Mouse (Mus musculus): ENCODE measurements around the gene Prr22. TPM values are rescaled to one million over a fixed set of nuclear protein-coding genes. Genes with fewer than 3 reads are reported as not detected.

Gene Prr22
- polyA plus RNA-seq, 1 experiment = 3.3 TPM

- Histone ChIP-seq H3K4me1 (ENCODE audit: control insufficient read depth, insufficient read depth, insufficient read length) (peaks cover 8% of the 10 kb centered on the region; the same call in 1 of the 2 replicates), H3K4me3 (ENCODE audit: extremely low read depth, insufficient read depth, insufficient read length) (no peak overlapping the region), H3K27ac (ENCODE audit: insufficient read depth, low read length) (no peak overlapping the region), H3K27me3 (ENCODE audit: control insufficient read depth, insufficient read depth, low read length) (peaks cover 23% of the 10 kb centered on the region), H3K36me3 (ENCODE audit: control insufficient read depth, insufficient read depth, low read length) (no peaks in the 10 kb centered on the region)
- WGBS = 47% methylated on average over 14 of the region's 15 CpGs
- no peak for DNase-seq (ENCODE audit: low read depth in 1 of 2, low spot score in 2 of 2)
- TF ChIP-seq CTCF (IDR thresholded peaks at IDR 0.05; ENCODE audit: extremely low read depth, insufficient read depth, insufficient read length, insufficient replicate concordance) (no peak), POLR2A (IDR thresholded peaks at IDR 0.05; ENCODE audit: low read depth, low read length) (no peak)
These were observed 16.6 kb upstream of the Prr22 start for GRCm38 (mm10) chr17:56753452-56753851.

DNA sequence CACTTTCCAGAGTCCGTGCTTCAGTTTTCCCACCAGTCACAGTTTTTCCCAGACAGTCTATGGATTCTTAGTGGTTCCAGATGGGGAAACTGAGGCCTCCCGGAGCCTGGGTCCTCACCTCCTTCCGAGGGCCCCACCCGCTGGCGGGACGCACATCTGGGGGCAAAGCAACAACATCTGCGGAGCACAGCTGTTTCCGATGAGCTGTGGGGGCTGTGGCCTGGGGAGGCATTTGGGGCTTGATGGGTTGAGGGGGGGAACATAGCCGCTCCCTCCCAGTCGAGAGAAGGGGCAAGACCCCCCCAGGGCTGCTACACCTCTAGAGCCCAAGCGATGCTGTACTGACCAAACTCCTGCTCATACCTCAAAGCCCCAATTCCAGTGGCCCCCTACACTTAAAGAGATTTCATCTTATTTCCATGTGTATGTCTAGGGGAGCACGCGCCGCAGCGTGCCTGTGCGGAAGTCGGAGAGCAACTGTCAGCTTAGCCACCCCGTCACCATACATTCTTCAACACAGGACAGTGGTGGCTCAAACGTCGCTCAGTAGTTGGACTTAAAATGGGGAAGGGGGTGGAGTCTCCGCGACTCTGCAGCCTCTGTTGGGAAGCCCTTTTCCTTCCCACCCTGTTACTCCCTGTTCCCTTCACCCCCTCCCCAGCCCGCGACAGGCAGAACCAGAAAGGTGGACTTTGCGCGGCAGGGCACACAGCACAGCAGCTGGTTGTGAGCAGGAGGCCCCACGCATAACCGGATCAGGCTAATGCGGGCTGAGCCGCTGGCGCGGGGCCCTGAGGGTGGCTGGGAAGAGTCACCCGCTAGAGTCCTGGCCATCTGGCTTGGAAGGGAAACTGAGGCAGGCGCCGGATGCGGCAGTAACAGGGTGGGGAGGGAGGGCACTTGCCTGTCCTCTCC lies 15.5 kb upstream of the Prr22 start:
- DNase-seq (ENCODE audit: low read depth in 1 of 2, low spot score in 2 of 2) = no peak
- H3K27me3 ChIP-seq (ENCODE audit: control insufficient read depth, insufficient read depth, low read length) = peaks cover 23% of the 10 kb centered on the region
- H3K27ac ChIP-seq (ENCODE audit: insufficient read depth, low read length) = no peak overlapping the region
- no peak overlapping the region for H3K4me3 ChIP-seq (ENCODE audit: extremely low read depth, insufficient read depth, insufficient read length)
- 10% methylated on average over 36 of the region's 36 CpGs for WGBS
- TF ChIP-seq POLR2A (IDR thresholded peaks at IDR 0.05; ENCODE audit: low read depth, low read length) (no peak), CTCF (IDR thresholded peaks at IDR 0.05; ENCODE audit: extremely low read depth, insufficient read depth, insufficient read length, insufficient replicate concordance) (no peak)
- peaks cover 8% of the 10 kb centered on the region; the same call in 1 of the 2 replicates for H3K4me1 ChIP-seq (ENCODE audit: control insufficient read depth, insufficient read depth, insufficient read length)
- H3K36me3 ChIP-seq (ENCODE audit: control insufficient read depth, insufficient read depth, low read length) = no peaks in the 10 kb centered on the region

GRCm38 (mm10) chr17:56756703-56757399 lies 13.2 kb upstream of the Prr22 start:
- peaks cover 12% of the 10 kb centered on the region; the same call in 1 of the 2 replicates for H3K4me1 ChIP-seq (ENCODE audit: control insufficient read depth, insufficient read depth, insufficient read length)
- peak overlapping the region; percentile 35; the same call in 1 of the 2 replicates for H3K4me3 ChIP-seq (ENCODE audit: extremely low read depth, insufficient read depth, insufficient read length)
- DNase-seq (ENCODE audit: low read depth in 1 of 2, low spot score in 2 of 2) = no peak
- H3K27ac ChIP-seq (ENCODE audit: insufficient read depth, low read length) = no peak overlapping the region
- H3K36me3 ChIP-seq (ENCODE audit: control insufficient read depth, insufficient read depth, low read length) = no peaks in the 10 kb centered on the region
- peaks cover 16% of the 10 kb centered on the region for H3K27me3 ChIP-seq (ENCODE audit: control insufficient read depth, insufficient read depth, low read length)
- TF ChIP-seq CTCF (IDR thresholded peaks at IDR 0.05; ENCODE audit: extremely low read depth, insufficient read depth, insufficient read length, insufficient replicate concordance) (no peak), POLR2A (IDR thresholded peaks at IDR 0.05; ENCODE audit: low read depth, low read length) (no peak)
- 5% methylated on average over 51 of the region's 51 CpGs for WGBS

DNA sequence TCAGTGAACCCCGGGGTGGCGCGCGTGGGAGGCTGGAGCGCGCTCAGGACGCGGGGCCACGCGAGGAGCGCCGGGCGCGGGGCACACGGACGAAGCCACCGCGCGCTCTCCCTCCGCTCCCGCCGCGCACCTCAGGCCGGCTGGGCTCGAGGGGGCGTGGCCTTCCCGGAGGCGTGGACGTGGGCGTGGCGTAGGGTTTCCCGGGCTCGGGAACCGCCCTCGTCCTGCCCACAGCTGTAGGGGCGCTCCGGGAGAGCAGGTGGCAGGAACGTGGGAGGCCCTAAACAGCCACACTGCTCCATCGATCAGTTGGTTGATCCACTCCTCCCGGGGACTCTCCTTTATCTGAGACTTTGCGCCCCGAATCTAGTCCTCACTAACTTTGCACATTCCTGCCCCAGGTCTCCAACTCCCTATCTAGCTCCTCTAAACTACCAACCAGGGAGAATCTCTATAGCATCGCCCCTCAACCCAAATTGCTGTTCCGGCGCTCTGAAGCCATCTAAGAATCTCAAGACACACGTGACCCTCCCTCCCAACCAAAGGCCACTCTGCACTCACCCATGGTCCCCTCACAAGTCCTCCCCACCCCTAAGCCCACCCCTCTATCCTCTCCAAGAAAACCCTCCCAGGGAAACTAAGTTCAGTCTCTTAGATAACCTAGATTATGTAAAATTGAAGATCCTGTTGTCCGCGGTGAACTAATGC lies 12.5 kb upstream of the Prr22 start, which contains the start of gene Nrtn:
Gene Nrtn, minus strand, starts transcription at position 115 of the 708 bp plus-strand sequence.
- 1% methylated on average over 41 of the region's 48 CpGs for WGBS
- peak in 1 of 2 experiments; percentile 53 for DNase-seq (ENCODE audit: low read depth in 1 of 2, low spot score in 2 of 2)
- peaks cover 16% of the 10 kb centered on the region for H3K27me3 ChIP-seq (ENCODE audit: control insufficient read depth, insufficient read depth, low read length)
- H3K4me3 ChIP-seq (ENCODE audit: extremely low read depth, insufficient read depth, insufficient read length) = peak within 1 kb of the TSS; percentile 35; the same call in 1 of the 2 replicates
- H3K4me1 ChIP-seq (ENCODE audit: control insufficient read depth, insufficient read depth, insufficient read length) = peaks cover 15% of the 10 kb centered on the region; the same call in 1 of the 2 replicates
- TF ChIP-seq POLR2A (IDR thresholded peaks at IDR 0.05; ENCODE audit: low read depth, low read length) (no peak), CTCF (IDR thresholded peaks at IDR 0.05; ENCODE audit: extremely low read depth, insufficient read depth, insufficient read length, insufficient replicate concordance) (no peak)
- no peaks in the 10 kb centered on the region for H3K36me3 ChIP-seq (ENCODE audit: control insufficient read depth, insufficient read depth, low read length)
- no peak within 1 kb of the TSS for H3K27ac ChIP-seq (ENCODE audit: insufficient read depth, low read length)

- peak; percentile 41 to 72 for DNase-seq (ENCODE audit: low read depth in 1 of 2, low spot score in 2 of 2)
- H3K27ac ChIP-seq (ENCODE audit: insufficient read depth, low read length) = no peak overlapping the region
- no peaks in the 10 kb centered on the region for H3K36me3 ChIP-seq (ENCODE audit: control insufficient read depth, insufficient read depth, low read length)
- peaks cover 16% of the 10 kb centered on the region for H3K27me3 ChIP-seq (ENCODE audit: control insufficient read depth, insufficient read depth, low read length)
- 7% methylated on average over 12 of the region's 12 CpGs for WGBS
- TF ChIP-seq CTCF (IDR thresholded peaks at IDR 0.05; ENCODE audit: extremely low read depth, insufficient read depth, insufficient read length, insufficient replicate concordance) (0 out of 2 replicates have a peak, but pooled peaks have one; percentile 35), POLR2A (IDR thresholded peaks at IDR 0.05; ENCODE audit: low read depth, low read length) (no peak)
- H3K4me1 ChIP-seq (ENCODE audit: control insufficient read depth, insufficient read depth, insufficient read length) = peaks cover 19% of the 10 kb centered on the region
- no peak overlapping the region for H3K4me3 ChIP-seq (ENCODE audit: extremely low read depth, insufficient read depth, insufficient read length)
These were observed 11.9 kb upstream of the Prr22 start for GRCm38 (mm10) chr17:56758132-56758531.

DNA sequence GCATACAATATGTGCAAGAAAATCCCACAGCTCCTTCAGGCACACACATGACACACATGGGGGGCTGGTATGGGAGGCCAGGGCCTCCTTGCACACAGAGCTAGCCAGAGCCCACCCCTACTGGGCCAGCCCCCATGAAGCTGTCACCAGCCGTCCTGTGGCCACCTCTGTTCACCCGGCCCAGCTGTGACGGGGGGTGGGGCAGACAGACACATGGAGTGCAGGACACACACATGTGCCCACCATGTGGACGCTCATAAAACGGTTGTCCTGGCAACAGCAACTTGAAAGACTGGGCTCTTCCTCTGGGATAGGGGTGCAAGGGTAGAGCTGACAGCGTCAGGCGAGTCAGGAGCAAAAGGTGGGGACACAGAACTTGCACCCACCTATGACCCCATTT lies 10.8 kb upstream of the Prr22 start:
- DNase-seq (ENCODE audit: low read depth in 1 of 2, low spot score in 2 of 2) = no peak
- no peak for TF ChIP-seq POLR2A (IDR thresholded peaks at IDR 0.05; ENCODE audit: low read depth, low read length)
- TF ChIP-seq CTCF (IDR thresholded peaks at IDR 0.05; ENCODE audit: extremely low read depth, insufficient read depth, insufficient read length, insufficient replicate concordance) = no peak
- Histone ChIP-seq H3K36me3 (ENCODE audit: control insufficient read depth, insufficient read depth, low read length) (no peaks in the 10 kb centered on the region), H3K27ac (ENCODE audit: insufficient read depth, low read length) (no peak overlapping the region), H3K4me3 (ENCODE audit: extremely low read depth, insufficient read depth, insufficient read length) (no peak overlapping the region), H3K4me1 (ENCODE audit: control insufficient read depth, insufficient read depth, insufficient read length) (peaks cover 21% of the 10 kb centered on the region), H3K27me3 (ENCODE audit: control insufficient read depth, insufficient read depth, low read length) (peaks cover 14% of the 10 kb centered on the region)
- WGBS = 85% methylated on average over 7 of the region's 7 CpGs

Measured in spleen, adult 2 months (tissue).